Comparison of ENCODE assay signal across 21 mouse cellular contexts in genomic region chr15:70029468-70029867, GRCm38 (mm10).
DNase-seq lines count a peak whose midpoint lies in the region; ATAC-seq and TF ChIP-seq lines count a peak whose summit lies in the region.
"Had no signal": no experiment of that assay in that cellular context is flagged by ENCODE, and none has a peak within 500 bp of the region (broad histone marks: within the 10 kb centered on the region; RNA-seq: fewer than 3 reads in every experiment).

No protein-coding gene starts in this region.

- no peak for TF ChIP-seq POLR2A in brain, embryonic 14.5 days (IDR thresholded peaks at IDR 0.05; ENCODE audit: borderline replicate concordance, extremely low read depth, insufficient read depth, insufficient read length, poor library complexity, severe bottlenecking)

- no peak for TF ChIP-seq CTCF in brain, embryonic 14.5 days (IDR thresholded peaks at IDR 0.05; ENCODE audit: borderline replicate concordance, extremely low read depth, insufficient read depth, insufficient read length)

- H3K4me1 ChIP-seq in midbrain, embryonic 11.5 days (ENCODE audit: control insufficient read depth, insufficient read depth, low read length): no peaks in the 10 kb centered on the region
- H3K4me1 ChIP-seq in midbrain, embryonic 13.5 days (replicated peaks): 0 out of 2 replicates have a peak, but pooled peaks cover 3% of the 10 kb centered on the region
- H3K4me1 ChIP-seq in forebrain, embryonic 13.5 days: peaks cover 4% of the 10 kb centered on the region
- no peaks in the 10 kb centered on the region for H3K4me1 ChIP-seq in forebrain, embryonic 16.5 days (replicated peaks; ENCODE audit: control insufficient read depth, insufficient read depth, low read length)
- H3K4me1 ChIP-seq: hindbrain, embryonic 10.5 days; hindbrain, embryonic 13.5 days; intestine, embryonic 15.5 days had no signal

- DNase-seq in midbrain, embryonic 11.5 days (ENCODE audit: low spot score, missing footprints): no peak
- peak; percentile 83 for DNase-seq in brain, embryonic 14.5 days (ENCODE audit: low read depth)
- no peak for DNase-seq in cerebellum, adult 11 months
- DNase-seq: adrenal gland, adult 2 months; adrenal gland, postnatal 14 days; cerebellum, adult 18-20 months; cerebellum, adult 9-10 months; cerebellum, postnatal 14 days; gastrocnemius, postnatal 10 days; gastrocnemius, postnatal 36 days; heart, postnatal 36 days; kidney, adult 11 months had no signal

- no peaks in the 10 kb centered on the region for H3K36me3 ChIP-seq in midbrain, embryonic 11.5 days (ENCODE audit: control insufficient read depth, insufficient read depth, low read length)
- no peaks in the 10 kb centered on the region for H3K36me3 ChIP-seq in midbrain, embryonic 13.5 days
- no peaks in the 10 kb centered on the region for H3K36me3 ChIP-seq in forebrain, embryonic 13.5 days (ENCODE audit: poor library complexity, severe bottlenecking)
- H3K36me3 ChIP-seq in forebrain, embryonic 16.5 days (ENCODE audit: control insufficient read depth, insufficient read depth): no peaks in the 10 kb centered on the region
- H3K36me3 ChIP-seq: hindbrain, embryonic 10.5 days; hindbrain, embryonic 13.5 days; intestine, embryonic 15.5 days had no signal

- H3K27me3 ChIP-seq in midbrain, embryonic 11.5 days (ENCODE audit: control insufficient read depth, insufficient read depth, low read length): no peaks in the 10 kb centered on the region
- no peaks in the 10 kb centered on the region for H3K27me3 ChIP-seq in midbrain, embryonic 13.5 days
- H3K27me3 ChIP-seq in forebrain, embryonic 13.5 days: no peaks in the 10 kb centered on the region
- H3K27me3 ChIP-seq in forebrain, embryonic 16.5 days (replicated peaks; ENCODE audit: control insufficient read depth, insufficient read depth, low read length): no peaks in the 10 kb centered on the region
- H3K27me3 ChIP-seq: hindbrain, embryonic 13.5 days; intestine, embryonic 15.5 days had no signal

- no peak overlapping the region for H3K27ac ChIP-seq in midbrain, embryonic 11.5 days (ENCODE audit: low read depth, low read length)
- H3K27ac ChIP-seq in midbrain, embryonic 13.5 days: no peak overlapping the region
- H3K27ac ChIP-seq in forebrain, embryonic 13.5 days: no peak overlapping the region
- no peak overlapping the region for H3K27ac ChIP-seq in forebrain, embryonic 16.5 days (ENCODE audit: low read length)
- H3K27ac ChIP-seq: hindbrain, embryonic 10.5 days; hindbrain, embryonic 13.5 days; intestine, embryonic 15.5 days had no signal

- ATAC-seq in midbrain, embryonic 11.5 days (ENCODE audit: low FRiP score): peak; percentile 66
- no peak for ATAC-seq in midbrain, embryonic 13.5 days
- peak; percentile 94 for ATAC-seq in forebrain, embryonic 13.5 days
- peak; percentile 98 for ATAC-seq in forebrain, embryonic 16.5 days
- ATAC-seq: CD4-positive, CD25-positive, alpha-beta regulatory T cell, adult 4 months; hindbrain, embryonic 16.5 days; intestine, embryonic 15.5 days had no signal

- H3K9ac ChIP-seq in midbrain, embryonic 11.5 days (ENCODE audit: low read length): no peak overlapping the region
- no peak overlapping the region for H3K9ac ChIP-seq in midbrain, embryonic 13.5 days (replicated peaks)
- H3K9ac ChIP-seq in forebrain, embryonic 13.5 days: no peak overlapping the region
- no peak overlapping the region for H3K9ac ChIP-seq in forebrain, embryonic 16.5 days (replicated peaks; ENCODE audit: low read depth, low read length)
- H3K9ac ChIP-seq: hindbrain, embryonic 13.5 days; intestine, embryonic 15.5 days had no signal

- H3K4me2 ChIP-seq in midbrain, embryonic 11.5 days: no peak overlapping the region
- H3K4me2 ChIP-seq in midbrain, embryonic 13.5 days (replicated peaks): no peak overlapping the region
- H3K4me2 ChIP-seq in forebrain, embryonic 13.5 days: no peak overlapping the region
- no peak overlapping the region for H3K4me2 ChIP-seq in forebrain, embryonic 16.5 days (ENCODE audit: low read length)
- H3K4me2 ChIP-seq: heart, embryonic 11.5 days; hindbrain, embryonic 13.5 days; intestine, embryonic 15.5 days had no signal

- no peaks in the 10 kb centered on the region for H3K9me3 ChIP-seq in midbrain, embryonic 11.5 days (ENCODE audit: control insufficient read depth, low read length)
- no peaks in the 10 kb centered on the region for H3K9me3 ChIP-seq in midbrain, embryonic 13.5 days
- no peaks in the 10 kb centered on the region for H3K9me3 ChIP-seq in forebrain, embryonic 13.5 days (replicated peaks)
- no peaks in the 10 kb centered on the region for H3K9me3 ChIP-seq in forebrain, embryonic 16.5 days (ENCODE audit: control insufficient read depth, low read length)
- H3K9me3 ChIP-seq: hindbrain, embryonic 10.5 days; hindbrain, embryonic 13.5 days; intestine, embryonic 15.5 days had no signal

- no peak overlapping the region for H3K4me3 ChIP-seq in midbrain, embryonic 11.5 days (ENCODE audit: low read depth, low read length)
- no peak overlapping the region for H3K4me3 ChIP-seq in midbrain, embryonic 13.5 days (replicated peaks)
- no peak overlapping the region for H3K4me3 ChIP-seq in forebrain, embryonic 13.5 days
- no peak overlapping the region for H3K4me3 ChIP-seq in forebrain, embryonic 16.5 days (replicated peaks; ENCODE audit: low read length)
- H3K4me3 ChIP-seq: hindbrain, embryonic 10.5 days; hindbrain, embryonic 13.5 days; intestine, embryonic 15.5 days had no signal
